Mouse (Mus musculus): ENCODE results near the gene Frmpd1.

Frmpd1 gene

GRCm38 (mm10) chr4:45184521-45185330 is at the start of gene Frmpd1:
Gene Frmpd1 (plus strand): TSS chr4:45184875.
- no peak for DNase-seq (ENCODE audit: low spot score)

DNA sequence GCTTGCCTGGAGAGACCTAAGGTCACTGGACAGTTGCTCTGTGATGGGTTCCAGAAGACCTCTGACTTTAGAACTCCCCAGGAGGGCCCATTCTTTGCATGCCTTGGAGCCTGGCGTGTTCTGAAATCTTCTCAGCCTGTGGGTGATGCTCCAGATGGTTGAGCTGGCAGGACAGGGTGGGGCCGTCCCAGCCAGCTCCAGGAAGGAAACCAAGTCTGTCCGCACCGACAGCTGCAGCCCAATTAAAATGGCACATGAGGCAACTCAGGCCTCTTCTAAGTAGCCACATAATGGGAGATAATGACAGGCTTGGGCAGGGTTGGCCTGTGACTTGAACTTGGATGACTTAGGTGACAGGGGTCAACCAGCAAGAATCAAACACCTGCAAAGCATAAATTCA is 47.0 kb upstream of the Frmpd1 start:
- no peak for DNase-seq (ENCODE audit: low spot score)

GRCm38 (mm10) chr4:45141835-45142234 is 42.8 kb upstream of the Frmpd1 start:
- peak; percentile 2 for DNase-seq (ENCODE audit: low spot score)

DNA sequence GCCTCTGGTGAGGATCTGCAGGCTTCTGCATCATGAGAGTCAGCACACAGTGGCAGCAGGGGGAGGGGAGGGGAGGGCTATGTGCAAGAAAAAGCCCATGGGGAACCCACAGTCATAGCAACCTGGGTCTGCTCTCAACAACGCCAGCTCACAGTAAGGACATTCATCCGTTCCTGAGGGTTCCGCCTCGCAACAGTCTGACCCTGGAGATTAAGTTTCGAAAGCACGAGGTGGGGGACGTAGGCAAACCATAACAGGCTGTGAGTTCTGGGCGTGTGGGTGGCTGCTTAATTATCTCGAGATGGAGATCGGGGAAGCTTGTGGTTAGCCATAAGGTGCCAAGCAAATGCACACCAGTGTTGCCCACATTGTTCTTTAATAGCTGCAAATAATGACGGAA is 42.3 kb upstream of the Frmpd1 start:
- no peak for DNase-seq (ENCODE audit: low spot score)

GRCm38 (mm10) chr4:45143005-45143404 is 41.7 kb upstream of the Frmpd1 start:
- no peak for DNase-seq (ENCODE audit: low spot score)

DNA sequence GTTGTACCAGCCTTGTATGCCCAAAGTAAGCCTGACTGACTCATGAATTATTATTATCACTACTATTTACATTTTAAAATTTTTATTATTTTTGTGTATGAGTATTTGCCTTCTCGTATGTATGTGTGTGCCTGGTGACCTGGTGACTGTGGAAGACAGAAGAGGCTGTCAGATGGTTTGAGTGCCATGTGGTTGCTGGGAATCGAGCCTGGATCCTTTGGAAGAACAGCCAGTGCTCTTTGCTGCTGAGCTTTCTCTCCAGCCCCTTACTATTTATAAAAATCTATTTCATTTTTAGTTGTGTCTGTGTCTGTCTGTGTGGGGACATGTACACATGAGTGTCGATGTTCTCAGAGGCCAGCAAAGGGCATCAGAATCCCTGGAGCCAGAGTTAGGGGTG is 28.2 kb upstream of the Frmpd1 start:
- DNase-seq (ENCODE audit: low spot score): no peak

DNA sequence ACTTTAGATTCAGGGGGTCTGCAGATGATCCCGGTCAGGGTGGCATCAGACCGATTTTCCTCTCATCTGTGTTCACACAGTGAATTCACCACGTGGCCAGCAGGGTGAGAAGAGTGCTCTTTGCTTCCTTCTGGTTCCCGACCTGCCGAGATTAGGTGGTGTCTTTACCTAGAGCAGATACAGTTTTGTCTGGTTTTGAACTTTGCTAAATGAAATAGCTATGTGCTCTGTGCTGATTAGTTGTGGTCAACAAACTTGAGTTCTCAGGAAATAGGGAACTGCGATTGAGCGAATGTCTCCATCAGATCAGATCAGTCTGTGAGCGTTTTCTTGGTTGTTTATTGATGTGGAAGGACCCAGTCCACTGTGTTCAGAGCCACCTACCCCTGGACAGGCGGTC is 26.1 kb upstream of the Frmpd1 start:
- DNase-seq (ENCODE audit: low spot score): no peak

DNA sequence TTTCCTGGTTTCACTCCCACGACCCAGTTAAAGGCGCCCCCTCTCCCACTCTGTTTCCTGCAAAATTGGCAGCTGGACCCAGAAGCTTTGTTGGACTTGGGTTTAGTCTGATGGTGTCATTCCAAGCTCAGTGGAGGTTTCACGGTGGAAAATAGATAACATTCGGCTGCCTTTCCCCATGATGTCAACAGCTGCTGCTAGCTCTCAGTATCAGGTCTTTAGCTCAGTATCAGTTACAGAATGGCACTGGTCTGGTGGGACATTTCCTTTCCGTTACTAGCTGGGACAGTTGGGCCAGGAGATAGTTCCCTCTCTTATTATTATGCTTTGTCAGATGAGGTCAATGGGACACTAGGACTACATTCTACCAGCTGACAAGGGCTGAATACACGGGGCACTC is 23.9 kb upstream of the Frmpd1 start:
- no peak for DNase-seq (ENCODE audit: low spot score)

DNA sequence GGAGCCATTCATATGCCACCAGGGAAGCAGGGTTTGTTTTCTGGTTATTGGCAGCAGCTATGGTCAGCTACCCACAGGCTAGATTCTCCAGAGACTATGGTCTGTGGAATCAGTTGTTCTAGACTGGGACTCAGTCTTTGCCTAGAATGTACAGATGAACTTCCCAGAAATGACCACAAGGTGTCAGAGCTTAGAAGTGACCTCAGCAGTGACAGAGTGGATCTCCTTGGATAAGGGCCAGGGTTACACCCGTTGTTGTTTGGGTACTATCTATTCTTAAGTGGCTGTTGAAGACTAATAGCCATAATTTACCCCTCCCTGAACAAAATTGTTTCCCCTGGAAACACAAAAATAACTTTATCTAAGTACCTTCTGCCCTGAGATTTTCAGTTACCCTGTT is 21.0 kb upstream of the Frmpd1 start:
- DNase-seq (ENCODE audit: low spot score): peak; percentile 23

- DNase-seq (ENCODE audit: low spot score): no peak
Observed at GRCm38 (mm10) chr4:45165477-45165876, 19.2 kb upstream of the Frmpd1 start.

DNA sequence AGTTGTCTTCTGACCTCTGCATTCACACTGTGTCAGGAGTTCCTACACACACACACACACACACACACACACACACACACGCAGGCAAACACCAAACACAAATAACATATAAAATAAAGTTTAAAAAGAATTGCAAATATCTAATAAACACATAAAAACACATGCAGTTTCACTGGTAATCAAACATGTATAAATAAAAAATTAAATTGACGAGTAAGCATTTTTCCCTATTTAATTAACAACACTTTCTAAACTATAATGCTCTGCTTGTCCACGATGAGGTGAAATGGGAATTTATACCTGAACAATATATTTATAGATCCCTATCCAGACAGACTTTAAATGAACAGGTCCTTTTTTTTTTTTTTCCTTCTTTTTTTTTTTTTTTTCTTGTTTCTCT is 18.7 kb upstream of the Frmpd1 start:
- no peak for DNase-seq (ENCODE audit: low spot score)

DNA sequence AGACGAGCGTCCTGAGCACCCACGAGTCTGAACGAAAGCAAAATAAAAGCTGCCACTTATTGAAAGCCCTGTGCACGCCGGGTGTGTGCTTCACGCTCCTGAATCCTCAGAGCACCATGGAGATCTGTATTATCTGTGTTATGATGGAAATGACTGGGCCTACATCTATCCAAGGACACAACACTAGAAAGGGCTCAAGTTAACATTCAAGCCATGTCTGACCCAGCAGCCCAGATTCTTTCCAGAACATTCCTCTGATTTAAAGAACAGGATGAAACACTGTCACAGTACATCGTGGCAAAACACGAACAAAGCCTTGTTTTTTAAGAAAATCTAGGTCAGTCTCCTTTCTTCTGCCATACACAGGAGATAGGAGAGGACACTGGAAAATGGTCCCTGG is 13.3 kb upstream of the Frmpd1 start:
- DNase-seq (ENCODE audit: low spot score): no peak

DNA sequence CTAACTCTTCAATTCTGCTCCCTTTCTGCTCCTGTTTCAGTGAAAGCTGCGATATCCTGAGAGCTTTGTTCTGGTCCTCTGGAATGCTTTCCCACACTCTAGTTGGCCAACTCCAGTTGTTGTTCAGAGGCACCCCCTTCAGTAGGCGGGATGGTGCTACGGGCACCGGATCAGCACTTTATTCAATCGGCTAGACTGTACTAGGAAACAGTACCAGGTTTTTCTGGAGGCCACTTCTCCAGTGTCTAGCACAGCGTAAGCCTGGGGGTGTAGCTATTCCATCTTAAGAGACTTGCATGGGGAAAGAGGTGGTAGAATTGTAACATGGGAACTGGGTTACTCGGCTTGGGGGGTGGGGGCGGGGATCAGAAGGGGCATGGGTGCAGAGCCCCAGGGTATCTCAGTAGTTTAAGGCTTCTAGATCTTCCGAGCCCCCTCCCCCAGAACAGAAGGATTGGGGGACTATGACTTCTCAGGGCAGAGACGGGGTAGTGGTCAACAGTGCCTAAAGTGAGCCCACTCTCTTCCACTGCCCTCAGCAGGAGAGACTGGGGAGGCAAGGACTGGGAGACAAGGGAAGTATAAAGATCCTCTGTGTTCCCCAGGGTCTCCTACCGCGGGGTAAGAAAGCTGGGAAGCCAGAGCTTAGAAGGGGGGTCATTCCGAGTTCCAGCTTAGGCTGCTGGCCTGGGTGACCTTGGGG is 706 bp upstream of the Frmpd1 start:
- DNase-seq (ENCODE audit: low spot score): no peak

DNA sequence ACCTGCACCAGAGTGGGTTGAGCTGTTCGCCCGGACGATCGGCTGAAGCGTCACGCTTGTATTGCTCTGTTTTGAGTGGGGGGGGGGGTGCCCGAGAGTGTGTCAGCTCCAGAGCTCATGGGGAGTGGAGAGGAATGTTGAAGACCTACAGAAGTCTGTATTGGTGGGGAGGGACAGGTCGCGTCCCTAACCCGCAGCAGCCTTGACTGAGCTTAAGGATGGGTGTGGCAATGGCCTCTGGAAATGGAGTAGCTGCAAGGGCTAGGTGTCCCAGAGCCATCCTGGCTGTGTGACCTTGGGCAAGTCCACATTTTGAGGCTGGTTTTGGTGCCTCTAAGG is 625 bp downstream of the Frmpd1 start:
- no peak for DNase-seq (ENCODE audit: low spot score)

- no peak for DNase-seq (ENCODE audit: low spot score)
Observed at GRCm38 (mm10) chr4:45198296-45198695, 13.6 kb downstream of the Frmpd1 start.

DNA sequence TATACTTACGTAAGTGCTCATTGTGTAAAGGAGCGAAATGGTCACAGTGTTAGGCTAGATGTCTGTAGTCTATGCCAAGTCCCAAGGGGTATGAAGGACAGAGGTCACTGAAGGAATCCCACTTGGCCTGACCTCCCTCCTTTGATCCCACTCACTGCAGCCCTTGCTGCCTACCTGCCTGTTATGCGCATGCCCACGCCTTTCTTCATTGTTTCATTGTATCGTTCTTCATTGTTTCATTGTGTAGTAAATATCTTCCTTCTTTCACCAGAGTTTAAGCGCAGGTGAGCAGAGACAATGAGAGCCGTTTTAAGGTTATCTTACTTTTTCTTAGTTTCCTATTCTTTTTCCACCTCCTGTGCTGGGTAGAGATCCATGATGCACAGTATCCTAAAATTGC is 18.6 kb downstream of the Frmpd1 start:
- DNase-seq (ENCODE audit: low spot score): no peak

DNA sequence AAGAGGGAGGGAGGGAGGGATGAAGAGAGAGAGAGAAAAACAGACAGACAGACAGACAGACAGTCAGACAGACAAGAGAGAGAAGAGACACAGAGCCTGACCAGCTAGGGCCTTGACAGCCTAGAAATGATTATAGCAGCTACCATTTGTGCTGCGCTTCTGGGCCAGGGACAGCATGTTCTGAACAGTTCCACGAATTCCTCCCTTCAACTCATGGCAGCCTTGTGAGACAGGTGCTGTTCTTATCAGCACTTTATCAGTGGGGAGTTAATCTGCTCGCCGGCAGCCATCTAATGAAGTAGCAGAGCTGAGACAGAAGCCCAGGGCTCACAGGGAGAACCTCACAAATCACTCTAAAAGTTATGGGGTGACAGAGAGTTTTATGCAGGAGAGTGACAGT is 22.8 kb downstream of the Frmpd1 start:
- DNase-seq (ENCODE audit: low spot score): no peak

DNA sequence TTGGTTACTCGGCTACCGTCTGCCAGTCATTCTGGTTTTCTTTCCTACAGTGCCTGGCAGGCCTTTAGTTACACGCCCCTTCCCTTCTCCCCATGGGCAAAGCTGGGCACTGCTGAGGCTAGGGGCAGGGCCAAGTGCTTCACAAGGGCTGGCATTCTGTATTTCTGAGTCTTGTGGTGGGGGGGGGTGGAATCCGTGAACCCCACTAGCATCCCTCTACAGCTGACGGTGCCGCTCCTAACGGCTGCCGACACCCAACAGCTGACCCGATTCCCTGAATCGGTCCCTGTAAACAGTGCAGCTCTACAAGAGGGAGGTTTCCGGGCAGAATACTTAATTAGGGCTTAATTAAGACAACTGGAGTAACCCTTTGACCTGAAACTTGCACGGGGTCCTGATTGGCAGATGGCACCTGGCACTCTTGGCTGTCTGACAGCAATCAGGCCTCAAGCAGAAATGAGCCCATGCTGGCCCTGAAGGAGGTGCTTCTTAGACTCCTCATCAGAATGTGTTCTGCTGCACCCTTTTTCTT is 24.2 kb downstream of the Frmpd1 start:
- no peak for DNase-seq (ENCODE audit: low spot score)

DNA sequence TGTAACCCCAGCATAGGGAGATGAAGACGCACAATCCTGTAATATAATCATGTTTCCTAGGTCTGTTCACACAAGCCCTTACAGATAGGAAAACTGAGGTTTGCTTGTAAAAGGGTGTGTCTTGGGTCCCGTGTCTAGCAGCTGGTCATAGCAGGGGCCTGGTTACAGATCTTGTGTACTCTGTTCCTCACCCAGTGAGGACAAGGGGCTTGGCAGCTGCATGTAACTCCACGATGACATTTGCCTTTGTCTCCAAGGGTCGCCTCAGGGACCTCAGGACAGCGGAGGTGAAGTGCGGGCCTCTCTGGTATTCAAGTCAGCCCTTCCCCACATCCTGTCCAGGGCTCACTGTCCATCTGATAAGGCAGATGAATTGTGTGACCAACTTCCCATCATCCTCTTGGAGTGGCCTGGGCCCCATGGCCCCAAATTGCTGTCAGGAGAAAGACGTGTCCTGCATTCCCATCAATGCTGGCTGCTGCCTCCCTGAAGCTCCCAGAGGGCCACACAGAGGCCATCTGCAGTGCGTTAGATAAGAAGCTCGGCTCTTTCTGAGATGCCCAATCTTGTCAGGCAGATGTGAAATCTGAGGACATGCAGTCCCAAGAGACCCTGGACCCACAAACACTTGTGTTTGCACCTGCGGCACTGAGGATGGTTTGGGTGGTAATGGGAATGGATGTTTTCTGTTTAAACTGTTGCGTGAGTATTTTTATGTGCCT is 27.8 kb downstream of the Frmpd1 start:
- no peak for DNase-seq (ENCODE audit: low spot score)

GRCm38 (mm10) chr4:45219946-45220345 is 35.3 kb downstream of the Frmpd1 start:
- no peak for DNase-seq (ENCODE audit: low spot score)

DNA sequence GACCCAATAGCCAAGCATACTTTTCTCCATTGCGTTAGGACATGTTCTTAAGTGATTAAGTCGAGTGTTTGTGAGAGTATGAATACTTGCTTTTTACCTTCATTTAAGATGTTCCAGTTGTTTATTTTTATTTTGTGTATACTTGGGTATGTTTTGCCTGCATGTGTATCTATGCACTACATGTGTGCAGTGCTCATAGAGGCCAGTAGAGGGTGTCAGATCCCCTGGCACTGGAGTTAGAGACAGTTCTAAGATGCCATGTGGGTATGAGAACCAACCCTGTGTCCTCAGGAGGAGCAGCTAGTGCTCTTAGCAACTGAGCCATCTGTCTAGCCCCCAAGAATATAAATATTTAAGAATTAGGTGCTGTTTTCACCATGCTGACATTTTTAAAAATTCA is 37.7 kb downstream of the Frmpd1 start:
- DNase-seq (ENCODE audit: low spot score): no peak

- no peak for DNase-seq (ENCODE audit: low spot score)
Observed at GRCm38 (mm10) chr4:45230263-45230662, 45.6 kb downstream of the Frmpd1 start.

- DNase-seq (ENCODE audit: low spot score): no peak
Observed at GRCm38 (mm10) chr4:45238260-45238659, 53.6 kb downstream of the Frmpd1 start.

Data from adipocyte (in vitro differentiated cells).